Mouse (Mus musculus) liver, postnatal 0 days (tissue): ENCODE data around the gene Slc26a11.

Experiments
- CTCF ChIP-seq: sonication (generic); IDR thresholded peaks from 2 replicates; pipeline ENCODE4 v1.5.1; 2016; ENCODE audit warnings: antibody characterized with exemption, low read depth
- EP300 ChIP-seq: IDR thresholded peaks from 2 replicates; pipeline ENCODE4 v1.6.1; 2016; ENCODE audit warnings: antibody characterized with exemption, low read depth, mild to moderate bottlenecking

- TF ChIP-seq EP300 (no peak), CTCF (no peak)
These were observed 52.0 kb downstream of the Slc26a11 start for GRCm38 (mm10) chr11:119407381-119407780.
